Comparison of ENCODE assay signal across 23 mouse cellular contexts in genomic region chr17:30637714-30638113, GRCm38 (mm10). TPM values are rescaled to one million over a fixed set of nuclear protein-coding genes. Genes with fewer than 3 reads are reported as not detected.
DNase-seq lines count a peak whose midpoint lies in the region; ATAC-seq and TF ChIP-seq lines count a peak whose summit lies in the region.
"Had no signal": no experiment of that assay in that cellular context is flagged by ENCODE, and none has a peak within 500 bp of the region (broad histone marks: within the 10 kb centered on the region; RNA-seq: fewer than 3 reads in every experiment).

No protein-coding gene starts in this region.

- TF ChIP-seq CTCF in brain, embryonic 14.5 days (IDR thresholded peaks at IDR 0.05; ENCODE audit: borderline replicate concordance, extremely low read depth, insufficient read depth, insufficient read length) = no peak
- TF ChIP-seq CTCF in kidney, adult 2 months (conservative IDR thresholded peaks at IDR 0.05; ENCODE audit: insufficient read depth, insufficient read length, low read depth, low read length) = no peak

- DNase-seq in liver, embryonic 11.5 days (ENCODE audit: low spot score) = no peak
- DNase-seq in brain, embryonic 14.5 days (ENCODE audit: low read depth) = peak; percentile 30
- DNase-seq in liver, embryonic 13.5 days = no peak
- no peak for DNase-seq in kidney, adult 2 months
- DNase-seq: adrenal gland, adult 2 months; adrenal gland, postnatal 14 days; cerebellum, adult 11-12 months; cerebellum, adult 8-10 months; cerebellum, postnatal 10 days; cerebellum, postnatal 36 days; embryo, embryonic 11 days; gastrocnemius, adult 2 months; gastrocnemius, postnatal 14 days; heart, adult 11 months had no signal

- H3K27me3 ChIP-seq in forebrain, embryonic 12.5 days = no peaks in the 10 kb centered on the region; the same call in 1 of the 2 replicates
- H3K27me3 ChIP-seq in forebrain, embryonic 13.5 days = no peaks in the 10 kb centered on the region
- no peaks in the 10 kb centered on the region for H3K27me3 ChIP-seq in liver, embryonic 12.5 days (replicated peaks)
- H3K27me3 ChIP-seq in liver, embryonic 11.5 days (replicated peaks; ENCODE audit: control insufficient read depth, insufficient read depth, low read length) = no peaks in the 10 kb centered on the region
- H3K27me3 ChIP-seq in liver, embryonic 13.5 days = no peaks in the 10 kb centered on the region
- no peaks in the 10 kb centered on the region for H3K27me3 ChIP-seq in kidney, adult 2 months (replicated peaks; ENCODE audit: control insufficient read depth, insufficient read depth, low read length)
- H3K27me3 ChIP-seq: embryonic facial prominence, embryonic 15.5 days; forebrain, embryonic 15.5 days; hindbrain, embryonic 12.5 days; hindbrain, embryonic 15.5 days had no signal

- no peak for TF ChIP-seq POLR2A in brain, embryonic 14.5 days (IDR thresholded peaks at IDR 0.05; ENCODE audit: borderline replicate concordance, extremely low read depth, insufficient read depth, insufficient read length, poor library complexity, severe bottlenecking)
- no peak for TF ChIP-seq POLR2A in kidney, adult 2 months (IDR thresholded peaks at IDR 0.05; ENCODE audit: low read depth, low read length)

- no peak overlapping the region for H3K4me2 ChIP-seq in forebrain, embryonic 12.5 days
- no peak overlapping the region for H3K4me2 ChIP-seq in forebrain, embryonic 13.5 days
- H3K4me2 ChIP-seq in liver, embryonic 12.5 days = no peak overlapping the region
- H3K4me2 ChIP-seq in liver, embryonic 11.5 days = no peak overlapping the region
- H3K4me2 ChIP-seq in liver, embryonic 13.5 days = no peak overlapping the region
- H3K4me2 ChIP-seq: embryonic facial prominence, embryonic 15.5 days; forebrain, embryonic 15.5 days; heart, embryonic 11.5 days; hindbrain, embryonic 12.5 days; hindbrain, embryonic 15.5 days had no signal

- H3K36me3 ChIP-seq in forebrain, embryonic 12.5 days (replicated peaks) = no peaks in the 10 kb centered on the region
- H3K36me3 ChIP-seq in forebrain, embryonic 13.5 days (ENCODE audit: poor library complexity, severe bottlenecking) = no peaks in the 10 kb centered on the region
- H3K36me3 ChIP-seq in liver, embryonic 12.5 days = 0 out of 2 replicates have a peak, but pooled peaks cover 2% of the 10 kb centered on the region
- H3K36me3 ChIP-seq in liver, embryonic 11.5 days (ENCODE audit: control insufficient read depth, insufficient read depth, low read length) = no peaks in the 10 kb centered on the region
- no peaks in the 10 kb centered on the region for H3K36me3 ChIP-seq in liver, embryonic 13.5 days
- H3K36me3 ChIP-seq in kidney, adult 2 months (ENCODE audit: control insufficient read depth, insufficient read depth, low read length) = no peaks in the 10 kb centered on the region
- H3K36me3 ChIP-seq: embryonic facial prominence, embryonic 15.5 days; forebrain, embryonic 15.5 days; hindbrain, embryonic 12.5 days; hindbrain, embryonic 15.5 days had no signal

- no peak overlapping the region for H3K4me3 ChIP-seq in forebrain, embryonic 12.5 days (replicated peaks)
- no peak overlapping the region for H3K4me3 ChIP-seq in forebrain, embryonic 13.5 days
- H3K4me3 ChIP-seq in liver, embryonic 12.5 days = no peak overlapping the region
- H3K4me3 ChIP-seq in liver, embryonic 11.5 days (ENCODE audit: low read depth, low read length) = no peak overlapping the region
- H3K4me3 ChIP-seq in liver, embryonic 13.5 days (replicated peaks) = no peak overlapping the region
- no peak overlapping the region for H3K4me3 ChIP-seq in kidney, adult 2 months (ENCODE audit: insufficient read depth, low read depth, low read length)
- H3K4me3 ChIP-seq: embryonic facial prominence, embryonic 15.5 days; forebrain, embryonic 15.5 days; gastrocnemius, adult 2 months; hindbrain, embryonic 12.5 days; hindbrain, embryonic 15.5 days had no signal

- no peaks in the 10 kb centered on the region for H3K9me3 ChIP-seq in forebrain, embryonic 12.5 days
- no peaks in the 10 kb centered on the region for H3K9me3 ChIP-seq in forebrain, embryonic 13.5 days (replicated peaks)
- H3K9me3 ChIP-seq in liver, embryonic 12.5 days (replicated peaks) = no peaks in the 10 kb centered on the region
- H3K9me3 ChIP-seq in liver, embryonic 11.5 days (ENCODE audit: control insufficient read depth, low read length) = no peaks in the 10 kb centered on the region
- H3K9me3 ChIP-seq in liver, embryonic 13.5 days (replicated peaks) = no peaks in the 10 kb centered on the region
- H3K9me3 ChIP-seq: embryonic facial prominence, embryonic 15.5 days; forebrain, embryonic 15.5 days; hindbrain, embryonic 12.5 days; hindbrain, embryonic 15.5 days had no signal

- H3K4me1 ChIP-seq in forebrain, embryonic 12.5 days = peaks cover 9% of the 10 kb centered on the region; the same call in 1 of the 2 replicates
- peaks cover 5% of the 10 kb centered on the region; the same call in 1 of the 2 replicates for H3K4me1 ChIP-seq in forebrain, embryonic 13.5 days
- H3K4me1 ChIP-seq in liver, embryonic 12.5 days = peaks cover 22% of the 10 kb centered on the region
- peaks cover 8% of the 10 kb centered on the region for H3K4me1 ChIP-seq in liver, embryonic 11.5 days (replicated peaks; ENCODE audit: control insufficient read depth, insufficient read depth, low read length)
- H3K4me1 ChIP-seq in liver, embryonic 13.5 days (replicated peaks) = peaks cover 19% of the 10 kb centered on the region
- no peaks in the 10 kb centered on the region for H3K4me1 ChIP-seq in kidney, adult 2 months (ENCODE audit: control insufficient read depth, insufficient read depth, low read length)
- H3K4me1 ChIP-seq: embryonic facial prominence, embryonic 15.5 days; forebrain, embryonic 15.5 days; hindbrain, embryonic 15.5 days had no signal

- WGBS in forebrain, embryonic 12.5 days = 71% methylated on average over 1 of the region's 1 CpGs
- WGBS in forebrain, embryonic 13.5 days = 55% methylated on average over 1 of the region's 1 CpGs
- 31% methylated on average over 1 of the region's 1 CpGs for WGBS in liver, embryonic 12.5 days (ENCODE audit: insufficient replicate concordance)
- 43% methylated on average over 1 of the region's 1 CpGs for WGBS in liver, embryonic 11.5 days
- WGBS in liver, embryonic 13.5 days (ENCODE audit: insufficient replicate concordance) = 26% methylated on average over 1 of the region's 1 CpGs
- WGBS in kidney, adult 2 months = 47% methylated on average over 1 of the region's 1 CpGs

- no peak overlapping the region for H3K9ac ChIP-seq in forebrain, embryonic 12.5 days
- no peak overlapping the region for H3K9ac ChIP-seq in forebrain, embryonic 13.5 days
- no peak overlapping the region for H3K9ac ChIP-seq in liver, embryonic 12.5 days
- H3K9ac ChIP-seq in liver, embryonic 11.5 days (ENCODE audit: low read depth, low read length) = no peak overlapping the region
- no peak overlapping the region for H3K9ac ChIP-seq in liver, embryonic 13.5 days
- H3K9ac ChIP-seq: embryonic facial prominence, embryonic 15.5 days; forebrain, embryonic 15.5 days; hindbrain, embryonic 12.5 days; hindbrain, embryonic 15.5 days had no signal

- H3K27ac ChIP-seq in forebrain, embryonic 12.5 days = peak overlapping the region; percentile 26; the same call in 1 of the 2 replicates
- no peak overlapping the region for H3K27ac ChIP-seq in forebrain, embryonic 13.5 days
- 0 out of 2 replicates have a peak overlapping the region, but pooled peaks have one; percentile 4 for H3K27ac ChIP-seq in liver, embryonic 12.5 days
- no peak overlapping the region for H3K27ac ChIP-seq in liver, embryonic 11.5 days (ENCODE audit: low read depth, low read length)
- H3K27ac ChIP-seq in liver, embryonic 13.5 days = no peak overlapping the region; the same call in 1 of the 2 replicates
- no peak overlapping the region for H3K27ac ChIP-seq in kidney, adult 2 months (ENCODE audit: insufficient read depth, low read depth, low read length)
- H3K27ac ChIP-seq: embryonic facial prominence, embryonic 15.5 days; forebrain, embryonic 15.5 days; gastrocnemius, adult 2 months; hindbrain, embryonic 12.5 days; hindbrain, embryonic 15.5 days had no signal

- ATAC-seq in forebrain, embryonic 12.5 days (ENCODE audit: low FRiP score) = no peak
- ATAC-seq in forebrain, embryonic 13.5 days = no peak
- 0 out of 2 replicates have a peak, but pooled peaks have one; percentile 52 for ATAC-seq in liver, embryonic 12.5 days
- no peak for ATAC-seq in liver, embryonic 11.5 days (replicated peaks; ENCODE audit: low FRiP score)
- ATAC-seq in liver, embryonic 13.5 days (ENCODE audit: low read depth) = peak; percentile 64
- ATAC-seq: CD4-positive, CD25-positive, alpha-beta regulatory T cell, adult 4 months; forebrain, embryonic 15.5 days had no signal

RNA-seq across cellular contexts. Expression of gene Glo1, which starts 11.0 kb away (rescaled TPM):
- 233 and 241 TPM in 2 replicates for polyA plus RNA-seq in forebrain, embryonic 12.5 days (2016; fragmentation: Nextera tagmentation; extraction: Ambion mirVana)
- 191 and 194 TPM in 2 replicates for polyA plus RNA-seq in forebrain, embryonic 13.5 days (2015; fragmentation: Nextera tagmentation; extraction: Ambion mirVana)
- polyA plus RNA-seq in liver, embryonic 12.5 days (2016; fragmentation: Nextera tagmentation; extraction: Ambion mirVana) = 292 and 300 TPM in 2 replicates
- 310 and 314 TPM in 2 replicates for polyA plus RNA-seq in liver, embryonic 11.5 days (2014; fragmentation: Nextera tagmentation; extraction: Ambion mirVana)
- 72.9 and 74.8 TPM in 2 replicates for polyA plus RNA-seq in brain, embryonic 14.5 days (2012; rRNA removed)
- 289 and 332 TPM in 2 replicates for polyA plus RNA-seq in liver, embryonic 13.5 days (2015; fragmentation: Nextera tagmentation; extraction: Ambion mirVana)
- 66.6 and 89.0 TPM in 2 replicates for polyA plus RNA-seq in kidney, adult 2 months (2012; rRNA removed)

RNA-seq across cellular contexts. Expression of gene Dnah8, which starts 13.6 kb away (rescaled TPM):
- polyA plus RNA-seq in forebrain, embryonic 12.5 days (2016; fragmentation: Nextera tagmentation; extraction: Ambion mirVana) = 0.98 and 1.4 TPM in 2 replicates
- 0.84 and 0.85 TPM in 2 replicates for polyA plus RNA-seq in forebrain, embryonic 13.5 days (2015; fragmentation: Nextera tagmentation; extraction: Ambion mirVana)
- 2.4 and 3.1 TPM in 2 replicates for polyA plus RNA-seq in liver, embryonic 12.5 days (2016; fragmentation: Nextera tagmentation; extraction: Ambion mirVana)
- polyA plus RNA-seq in liver, embryonic 11.5 days (2014; fragmentation: Nextera tagmentation; extraction: Ambion mirVana) = 4.4 and 4.7 TPM in 2 replicates
- polyA plus RNA-seq in brain, embryonic 14.5 days (2012; rRNA removed) = 1.5 and 2.3 TPM in 2 replicates
- 1.4 and 1.5 TPM in 2 replicates for polyA plus RNA-seq in liver, embryonic 13.5 days (2015; fragmentation: Nextera tagmentation; extraction: Ambion mirVana)
- polyA plus RNA-seq in kidney, adult 2 months (2012; rRNA removed) = 0.30 and 1.2 TPM in 2 replicates

Comparison
In these comparisons a context has a peak if more than half of its experiments do, and no peak if none do; other contexts are left out.
1. ATAC-seq: peak in liver, embryonic 12.5 days (single experiment) and liver, embryonic 13.5 days (single experiment); none in forebrain, embryonic 12.5 days (single experiment), forebrain, embryonic 13.5 days (single experiment) and liver, embryonic 11.5 days (single experiment).
2. H3K27ac ChIP-seq: peak in forebrain, embryonic 12.5 days (single experiment) and liver, embryonic 12.5 days (single experiment); none in forebrain, embryonic 13.5 days (single experiment), liver, embryonic 11.5 days (single experiment), liver, embryonic 13.5 days (single experiment) and kidney, adult 2 months (single experiment).